Mouse (Mus musculus): ENCODE data around the gene Smpx. TPM values are rescaled to one million over a fixed set of nuclear protein-coding genes. Genes with fewer than 3 reads are reported as not detected.

Gene Smpx
- polyA plus RNA-seq (2012; rRNA removed): 0.85 and 2.9 TPM in 2 replicates

DNA sequence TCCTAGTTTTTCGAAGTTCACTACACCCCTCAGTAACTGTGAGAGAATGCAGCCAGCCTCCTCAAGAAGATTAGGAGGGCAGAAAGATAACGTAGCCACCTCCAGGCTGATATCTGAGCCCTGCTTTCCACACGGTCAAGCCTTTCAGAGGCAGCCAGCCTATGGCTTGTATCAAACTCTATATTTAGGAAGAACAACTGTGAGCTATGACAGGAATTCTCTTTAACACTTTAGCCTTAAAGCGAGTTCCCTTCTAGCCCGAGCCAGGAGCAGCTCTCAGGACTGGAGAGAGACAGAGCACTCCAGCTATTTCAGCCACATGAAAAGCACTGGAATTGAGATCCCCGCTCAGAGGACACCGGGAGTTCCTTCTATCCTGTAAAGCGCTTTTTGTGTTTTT is at the start of gene Smpx:
TSS of gene Smpx (plus strand) at position 49 of the 400 bp plus-strand sequence.

Other genes starting within 250 kb of the Smpx start
- gene Sms, start 206.6 kb upstream of the Smpx start, polyA plus RNA-seq (2012; rRNA removed): 13.3 and 13.8 TPM in 2 replicates
- gene Yy2, start 129.9 kb upstream of the Smpx start, polyA plus RNA-seq (2012; rRNA removed): 0.07 TPM in 1 of 2 replicates, not detected in the other
- gene Mbtps2, start 100.2 kb upstream of the Smpx start, polyA plus RNA-seq (2012; rRNA removed): 9.8 and 12.6 TPM in 2 replicates
- not detected in 2 replicates for gene Klhl34, start 119.5 kb downstream of the Smpx start, polyA plus RNA-seq (2012; rRNA removed)

Data from ovary, adult 2 months (tissue).